Mouse (Mus musculus): Measurements from ENCODE around the gene Shprh. TPM values are rescaled to one million over a fixed set of nuclear protein-coding genes. Genes with fewer than 3 reads are reported as not detected.
"Not testable (repeated sequence)": the region's sequence is repeated elsewhere in the genome, so short reads cannot be mapped to it uniquely, and the experiment has no call there.

Gene Shprh
- polyA plus RNA-seq, 1 experiment from 2014 or later: 26.7 TPM

GRCm38 (mm10) chr10:11262292-11262691 lies 113.1 kb downstream of the Shprh start:
- H3K36me3 ChIP-seq (ENCODE audit: control insufficient read depth, insufficient read depth, low read length); H3K4me3 ChIP-seq (ENCODE audit: low read depth, low read length); H3K9ac ChIP-seq (ENCODE audit: low read length); ATAC-seq (ENCODE audit: low FRiP score); H3K27me3 ChIP-seq (ENCODE audit: control insufficient read depth, insufficient read depth, low read length); H3K4me1 ChIP-seq (ENCODE audit: control insufficient read depth, insufficient read depth, low read length); H3K9me3 ChIP-seq (ENCODE audit: control insufficient read depth, low read length); DNase-seq (ENCODE audit: low spot score, missing footprints); H3K4me2 ChIP-seq; H3K27ac ChIP-seq (ENCODE audit: low read depth, low read length): not testable (repeated sequence)
- WGBS: 71% methylated on average over 2 of the region's 2 CpGs

DNA sequence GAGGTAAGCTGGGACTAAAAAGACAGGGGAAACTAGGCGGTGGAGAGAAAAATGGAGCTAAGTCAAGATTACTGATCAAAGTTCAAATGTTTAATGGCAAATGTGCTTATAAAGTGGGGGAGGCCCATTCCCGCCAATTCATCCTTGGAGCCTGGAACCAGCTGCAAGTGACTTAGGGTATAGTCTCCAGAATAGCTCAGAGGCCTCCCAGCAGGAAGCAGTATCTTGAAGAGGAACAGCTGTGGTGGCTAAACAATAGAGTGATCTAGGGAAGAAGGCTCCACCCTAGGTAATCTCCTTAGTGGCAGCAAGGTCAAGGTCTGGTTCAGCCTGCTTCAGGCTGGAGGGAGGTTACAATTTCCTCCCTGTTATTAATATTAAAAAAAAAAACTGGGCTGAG lies 114.6 kb downstream of the Shprh start:
- not testable (repeated sequence) for H3K4me3 ChIP-seq (ENCODE audit: low read depth, low read length); H3K4me1 ChIP-seq (ENCODE audit: control insufficient read depth, insufficient read depth, low read length); H3K27ac ChIP-seq (ENCODE audit: low read depth, low read length); H3K27me3 ChIP-seq (ENCODE audit: control insufficient read depth, insufficient read depth, low read length); H3K36me3 ChIP-seq (ENCODE audit: control insufficient read depth, insufficient read depth, low read length); H3K4me2 ChIP-seq; DNase-seq (ENCODE audit: low spot score, missing footprints); H3K9ac ChIP-seq (ENCODE audit: low read length); ATAC-seq (ENCODE audit: low FRiP score); H3K9me3 ChIP-seq (ENCODE audit: control insufficient read depth, low read length)
- 84% methylated on average over 2 of the region's 2 CpGs for WGBS

Other genes starting within 250 kb of the Shprh start
- gene Grm1, start 67.1 kb upstream of the Shprh start, polyA plus RNA-seq (2014; fragmentation: Nextera tagmentation; extraction: Ambion mirVana): 0.03 and 0.36 TPM in 2 replicates
- 40.9 and 46.6 TPM in 2 replicates for gene Fbxo30, start 131.9 kb downstream of the Shprh start, polyA plus RNA-seq (2014; fragmentation: Nextera tagmentation; extraction: Ambion mirVana)
- 0.30 and 0.70 TPM in 2 replicates for gene Epm2a, start 194.0 kb downstream of the Shprh start, polyA plus RNA-seq (2014; fragmentation: Nextera tagmentation; extraction: Ambion mirVana)